Mouse (Mus musculus) cerebellum, adult 9-10 months (tissue): ENCODE data around the gene Mvb12b.

Experiments
- DNase-seq: peaks from one replicate; pipeline ENCODE4 v3.0.0; 2022

Gene Mvb12b

DNA sequence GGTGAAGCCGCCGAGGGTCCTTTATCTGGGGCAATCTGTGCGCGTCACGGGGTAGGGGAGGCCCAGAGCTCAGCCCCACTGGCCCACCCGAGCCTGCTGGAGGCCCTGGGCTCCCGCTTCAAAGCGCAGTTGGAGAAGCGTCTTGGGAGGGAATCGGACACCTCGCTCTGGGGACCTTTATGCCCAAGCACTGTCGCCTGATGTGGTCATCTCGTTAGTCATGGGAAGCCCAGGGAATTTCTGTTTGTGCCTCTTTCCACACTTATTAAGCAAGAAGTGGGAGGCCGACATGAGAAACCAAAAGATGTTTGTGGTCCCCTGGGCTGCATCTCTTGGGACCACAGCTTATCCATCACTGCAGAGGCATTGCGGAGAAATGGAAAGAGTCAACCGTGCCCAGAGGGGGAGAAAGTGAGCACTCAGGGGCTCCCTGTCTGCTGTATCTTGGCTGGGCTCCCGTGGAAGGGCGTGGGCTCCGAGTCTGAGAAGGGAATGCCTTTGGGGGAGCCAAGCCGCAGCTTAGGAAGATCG is 169.9 kb downstream of the Mvb12b start:
- no peak for DNase-seq

DNA sequence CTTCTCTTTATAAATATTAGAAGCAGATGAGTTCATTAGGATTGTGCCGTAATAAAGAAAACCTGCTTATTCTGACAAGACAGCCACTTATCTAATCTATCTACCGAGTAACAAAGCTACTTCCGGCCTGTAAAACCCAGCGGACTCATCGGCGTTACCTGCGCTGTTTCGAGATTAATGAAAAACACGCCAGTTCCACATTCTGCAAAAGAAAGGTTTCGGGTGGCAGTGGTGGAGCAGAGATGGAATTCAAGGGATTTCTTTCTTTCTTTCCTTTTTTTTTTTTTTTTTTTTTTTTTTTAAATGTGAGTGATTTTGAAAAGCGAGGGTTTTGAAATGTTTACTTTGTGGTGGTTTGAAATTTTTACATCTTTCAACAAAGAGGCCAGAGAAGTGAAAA is 170.4 kb downstream of the Mvb12b start:
- no peak for DNase-seq

DNA sequence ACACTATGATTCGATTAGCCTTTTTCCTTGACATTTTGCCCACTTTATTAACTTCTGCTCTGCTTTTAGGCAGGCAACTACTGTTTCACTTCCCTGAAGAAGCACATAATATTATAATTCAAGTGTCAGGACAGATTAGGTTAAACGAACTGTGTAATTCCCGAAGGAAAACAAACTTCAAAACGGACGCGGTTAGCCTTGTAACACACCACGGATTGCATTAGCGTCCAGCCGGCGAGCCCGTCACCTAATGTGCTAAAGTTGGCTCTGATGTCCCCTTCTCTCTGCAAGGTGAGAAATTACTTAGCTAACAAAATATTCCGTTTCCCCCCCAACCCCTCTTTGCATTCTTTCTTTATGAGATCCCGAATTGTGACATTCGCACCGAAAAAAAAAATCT is 170.9 kb downstream of the Mvb12b start:
- DNase-seq = no peak

DNA sequence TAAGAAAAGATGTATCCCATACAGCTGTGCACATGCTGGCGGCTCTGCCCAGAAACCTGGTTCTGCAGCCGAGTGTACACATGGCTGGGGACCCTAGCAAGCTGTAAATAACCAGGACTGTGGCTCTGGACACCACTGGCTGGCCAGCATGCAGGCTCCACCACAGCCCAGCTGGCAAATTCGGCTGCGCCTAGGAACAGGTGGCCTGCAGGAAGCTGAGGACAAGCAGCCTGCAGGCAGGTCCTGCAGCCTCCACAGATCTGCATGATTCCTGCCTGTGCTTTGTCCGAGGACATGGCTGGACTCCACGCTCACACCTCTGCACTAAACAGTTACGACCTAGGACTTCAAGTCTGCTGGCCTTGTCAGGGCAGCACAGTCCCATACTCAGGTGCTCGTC is 172.8 kb downstream of the Mvb12b start:
- DNase-seq = no peak

DNA sequence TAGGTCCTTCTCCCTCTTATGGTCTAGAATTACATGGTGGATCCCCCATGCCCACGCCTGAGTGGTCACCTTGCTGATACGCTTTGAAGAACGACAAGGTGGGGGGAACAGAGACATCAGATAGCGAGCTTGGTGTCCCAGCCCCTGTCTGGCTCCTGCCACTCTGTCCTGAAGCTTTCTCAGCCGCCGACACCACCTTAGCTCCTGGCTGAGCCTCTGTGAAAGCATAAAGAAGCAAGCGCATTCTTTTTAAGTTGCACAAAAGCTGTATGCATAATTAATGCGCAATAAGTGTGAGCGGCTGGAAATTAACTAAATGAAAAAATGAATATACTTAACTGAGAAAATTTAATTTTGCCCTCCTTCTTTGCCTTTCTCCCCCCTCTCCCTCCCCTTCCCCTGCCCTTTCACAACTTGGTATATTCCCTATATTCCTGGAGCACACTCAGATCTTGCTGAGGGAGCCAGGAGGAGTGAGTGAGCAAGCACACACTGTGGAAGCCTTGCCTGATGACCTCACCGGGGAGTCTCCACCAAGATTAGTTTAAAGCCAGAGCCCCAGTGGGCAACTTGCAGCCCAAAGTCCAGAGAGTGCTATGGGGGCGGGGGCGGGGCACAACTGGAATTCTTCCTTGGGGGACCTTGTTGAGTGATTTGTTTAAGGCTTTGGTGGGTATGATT is 174.0 kb downstream of the Mvb12b start:
- no peak for DNase-seq

DNA sequence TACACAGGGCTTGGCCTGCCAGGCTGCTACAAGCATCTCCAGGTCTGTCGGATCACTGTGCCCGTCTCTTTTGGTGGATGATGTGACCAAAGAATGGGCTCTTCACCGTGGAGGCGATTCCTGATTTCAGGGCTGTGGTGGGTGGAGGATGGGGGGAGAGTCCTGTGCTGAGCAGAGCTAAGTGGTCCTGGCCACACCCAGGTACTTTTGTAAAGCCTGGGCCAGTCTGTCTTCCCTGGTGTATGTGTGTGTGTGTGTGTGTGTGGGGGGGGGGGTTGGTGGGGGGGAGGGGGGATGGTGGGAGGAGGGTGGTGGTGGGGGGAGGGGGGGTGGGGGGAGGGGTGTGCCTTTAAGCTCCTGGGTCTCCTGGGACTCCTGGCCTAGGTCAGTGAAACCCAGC is 174.9 kb downstream of the Mvb12b start:
- DNase-seq = no peak

DNA sequence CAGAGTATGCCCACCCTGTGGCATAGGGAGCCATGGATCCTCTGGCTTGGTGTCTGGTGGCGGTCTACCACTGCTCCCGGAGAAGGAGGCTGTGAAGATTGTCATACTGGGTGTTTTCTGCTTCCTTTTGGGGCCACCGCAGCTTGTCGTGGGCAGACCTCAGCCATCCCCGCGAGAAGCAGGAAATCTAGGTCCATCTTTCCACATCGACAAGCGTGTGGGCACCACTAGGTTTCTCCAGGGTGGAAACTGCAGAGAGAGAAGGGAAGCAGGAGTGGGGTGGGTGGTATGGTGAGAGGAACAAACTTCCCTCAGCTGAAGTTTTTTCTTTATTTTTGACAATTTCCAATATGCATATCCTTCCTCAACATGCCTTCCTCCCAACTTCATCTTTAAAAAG is 178.9 kb downstream of the Mvb12b start:
- DNase-seq = no peak

DNA sequence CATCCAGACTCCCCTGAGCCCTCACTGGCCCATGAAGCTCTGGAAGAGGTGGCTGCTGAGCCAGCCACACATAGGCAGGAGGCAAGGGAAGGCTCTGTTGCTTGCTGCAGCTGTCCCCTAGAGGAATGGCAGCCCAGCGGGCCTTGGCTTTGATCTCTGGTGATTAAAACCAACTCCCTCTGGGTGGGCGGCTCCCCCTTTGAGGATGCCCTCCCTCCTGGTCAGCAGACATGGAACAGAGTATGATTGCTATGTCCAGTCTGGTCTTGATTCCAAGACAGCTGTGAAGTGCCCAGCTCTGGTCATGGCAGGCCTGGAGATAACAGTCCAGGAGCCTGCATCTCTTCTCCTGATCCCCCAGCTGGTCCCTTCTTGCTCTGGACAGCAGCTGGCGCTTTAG is 179.7 kb downstream of the Mvb12b start:
- no peak for DNase-seq

DNA sequence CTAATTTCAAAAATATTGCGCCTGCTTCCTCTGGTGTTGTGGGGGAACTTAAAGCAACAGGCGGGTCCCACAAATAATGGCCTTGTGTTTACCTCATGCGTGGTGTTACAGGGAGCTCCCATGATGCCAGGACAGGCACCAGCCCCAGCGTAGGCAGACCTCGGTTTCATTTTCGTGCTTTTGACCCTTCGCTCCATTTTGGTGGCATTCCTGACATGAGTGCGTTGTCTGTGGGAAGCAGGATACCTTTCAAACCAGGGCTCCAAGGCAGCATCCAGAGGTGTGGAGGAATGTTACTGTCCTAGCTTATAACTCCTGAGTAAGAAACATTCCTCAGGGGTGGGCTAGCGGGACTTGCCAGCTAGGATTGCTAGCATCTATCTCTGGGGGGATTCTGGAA is 181.3 kb downstream of the Mvb12b start:
- no peak for DNase-seq

DNA sequence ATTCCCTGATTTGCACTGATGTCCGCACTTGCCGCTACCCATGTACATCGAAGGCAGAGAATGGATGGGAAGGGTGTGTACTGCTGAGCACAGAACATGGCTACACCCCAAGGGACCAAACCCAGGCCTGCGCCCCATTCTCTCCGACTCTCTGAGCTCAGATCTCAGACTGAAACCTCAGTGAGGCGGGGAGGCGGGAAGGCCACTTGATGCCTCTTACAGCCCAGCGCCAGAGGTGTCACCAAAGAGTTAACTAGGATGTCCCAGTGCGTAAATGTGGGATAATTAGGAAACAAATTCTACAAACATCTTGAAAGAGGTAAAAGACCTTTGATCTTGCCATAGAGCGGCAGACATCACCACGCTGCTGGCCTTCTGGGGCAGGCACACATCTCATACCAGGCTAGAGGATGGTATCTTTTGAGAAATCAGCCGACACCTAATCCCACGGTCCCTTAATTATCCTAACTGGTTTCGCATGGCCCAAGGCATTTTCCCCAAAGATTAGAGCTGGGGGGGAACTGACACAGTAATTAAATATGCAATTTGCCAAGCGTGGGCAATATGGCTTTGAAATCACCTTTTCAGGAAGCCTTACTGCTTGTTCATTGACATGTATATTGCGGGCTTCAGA is 181.9 kb downstream of the Mvb12b start:
- DNase-seq = no peak

DNA sequence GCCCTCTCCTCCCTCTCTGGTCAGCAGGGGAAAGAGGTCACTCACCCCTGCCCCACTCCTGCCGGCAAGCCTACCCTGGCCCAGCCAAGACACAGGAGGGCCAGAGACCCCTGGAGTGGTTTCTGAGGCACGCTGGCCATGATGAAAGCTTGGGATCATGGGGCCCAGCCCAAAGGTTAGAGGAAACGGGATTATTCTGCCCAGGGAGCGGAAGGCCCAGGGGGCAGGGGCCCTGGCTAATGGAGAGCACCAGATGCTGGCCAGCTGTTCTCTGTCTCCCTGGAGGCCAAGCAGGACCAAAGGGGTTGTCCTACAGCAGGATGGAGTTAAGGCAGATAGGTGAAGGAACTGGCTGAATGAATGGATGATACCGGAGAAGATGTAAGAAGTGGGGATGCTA is 184.5 kb downstream of the Mvb12b start:
- DNase-seq = no peak

DNA sequence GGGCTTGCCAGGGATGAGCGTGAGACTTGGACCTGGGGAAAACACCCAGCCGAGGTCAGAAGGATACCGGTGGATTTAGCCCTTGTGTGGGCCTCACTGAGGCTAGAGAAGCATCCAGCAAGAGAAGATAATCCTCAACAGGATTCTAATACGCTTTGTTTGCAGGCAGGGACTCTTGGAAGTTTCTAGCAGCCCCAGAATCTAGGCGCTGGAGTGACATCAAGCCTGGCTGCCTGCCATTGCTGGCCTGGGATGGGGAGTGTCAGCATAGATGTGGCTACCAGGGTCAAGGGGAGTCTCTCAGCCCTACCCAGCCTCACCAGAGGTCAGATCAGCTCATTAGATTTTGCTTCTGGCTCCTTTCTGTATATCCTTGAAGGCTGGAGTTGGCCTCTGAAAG is 185.0 kb downstream of the Mvb12b start:
- no peak for DNase-seq

DNA sequence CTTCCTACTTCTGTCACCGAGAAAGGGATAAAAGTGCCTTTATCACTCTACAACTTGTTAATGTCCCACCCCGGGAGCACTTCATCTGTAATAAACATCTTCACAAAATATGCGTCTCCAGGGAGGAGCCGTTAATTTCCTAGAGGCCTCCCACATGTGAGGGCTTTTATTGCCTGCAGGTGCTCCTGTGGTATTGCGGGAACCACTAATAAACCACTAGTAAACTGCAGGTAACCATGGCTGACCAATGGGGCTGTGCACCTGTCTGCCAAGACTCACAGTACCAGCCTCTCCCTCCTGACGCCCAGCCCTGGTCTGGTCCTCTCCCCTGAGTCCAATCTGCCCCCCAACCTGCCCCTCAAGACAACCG is 186.3 kb downstream of the Mvb12b start:
- no peak for DNase-seq

DNA sequence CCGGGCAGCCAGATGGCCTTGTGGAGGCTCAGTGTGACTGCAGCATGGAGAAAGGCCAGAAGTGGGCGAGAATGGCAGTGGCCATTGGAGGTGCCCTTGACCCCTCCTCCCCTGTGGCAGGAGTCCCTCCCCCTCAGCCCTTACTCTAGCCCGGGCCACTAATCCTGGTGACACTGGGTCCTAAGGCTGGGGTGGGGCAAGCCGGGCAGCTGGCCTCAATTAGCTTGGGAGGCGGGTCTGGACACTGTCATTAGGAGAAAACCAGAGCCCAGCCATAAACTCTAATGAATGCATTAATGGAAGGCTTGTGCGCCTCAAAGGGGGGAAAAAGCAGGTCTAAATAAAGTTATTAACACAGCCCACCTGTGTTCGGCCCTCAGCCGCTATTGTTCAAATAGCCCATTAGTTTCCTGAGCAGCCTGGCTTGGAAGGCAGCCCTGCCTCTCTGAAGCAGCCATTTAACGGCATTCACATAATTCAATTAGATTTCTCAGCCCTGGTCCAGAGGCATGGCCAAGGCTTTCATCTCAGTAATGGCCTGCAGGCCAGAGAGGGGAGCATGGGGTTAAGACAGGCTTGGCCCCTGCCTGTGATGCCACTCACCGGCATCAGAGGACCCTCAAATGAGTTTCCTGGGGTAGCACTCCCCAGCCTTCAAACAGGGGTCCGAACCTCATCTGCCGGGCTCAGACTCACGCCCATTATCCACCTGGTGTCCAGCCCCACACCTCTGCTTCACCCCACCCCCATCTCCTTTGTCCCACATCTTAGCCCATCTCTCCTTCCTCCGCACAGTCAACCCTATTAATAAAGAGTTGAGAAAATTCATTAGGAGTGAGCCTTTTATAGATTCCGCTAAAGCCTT is 186.9 kb downstream of the Mvb12b start:
- no peak for DNase-seq

DNA sequence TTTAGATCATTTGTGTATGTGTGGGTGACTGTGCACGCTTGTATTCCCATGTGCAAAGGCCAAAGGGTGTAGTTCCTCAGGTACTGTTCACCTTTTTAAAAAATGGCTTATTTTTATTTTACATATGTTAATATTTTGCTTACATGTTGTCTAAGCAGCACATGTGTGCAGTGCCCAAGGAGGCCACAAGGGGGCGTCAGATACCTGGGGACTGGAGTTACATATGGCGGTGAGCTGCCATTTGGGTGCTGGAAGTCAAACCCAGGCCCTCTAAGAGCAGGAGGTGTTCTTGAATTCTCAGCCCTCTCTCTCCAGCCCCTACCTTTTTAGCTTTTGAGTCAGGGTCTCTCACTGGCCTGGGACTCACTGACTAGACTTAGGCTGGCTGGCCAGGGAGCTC is 188.8 kb downstream of the Mvb12b start:
- no peak for DNase-seq

DNA sequence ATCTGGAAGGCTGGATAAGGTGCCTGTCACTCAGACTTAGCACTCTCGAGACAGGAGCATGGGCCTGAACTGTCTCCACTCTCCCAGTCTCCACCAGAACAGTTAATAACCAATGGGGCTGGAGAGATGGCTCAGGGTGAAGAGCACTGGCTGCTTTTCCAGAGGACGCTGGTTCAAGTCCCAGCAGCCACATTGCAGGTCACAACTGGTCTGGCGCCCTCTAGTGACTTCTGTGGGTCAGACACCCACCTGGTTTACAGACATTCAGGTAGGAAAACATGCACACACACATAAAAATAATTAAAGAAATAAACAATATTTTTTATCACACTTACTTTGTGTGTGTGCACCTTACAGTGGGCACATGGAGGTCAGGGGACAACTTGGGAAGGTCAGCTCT is 191.3 kb downstream of the Mvb12b start:
- DNase-seq = no peak

DNA sequence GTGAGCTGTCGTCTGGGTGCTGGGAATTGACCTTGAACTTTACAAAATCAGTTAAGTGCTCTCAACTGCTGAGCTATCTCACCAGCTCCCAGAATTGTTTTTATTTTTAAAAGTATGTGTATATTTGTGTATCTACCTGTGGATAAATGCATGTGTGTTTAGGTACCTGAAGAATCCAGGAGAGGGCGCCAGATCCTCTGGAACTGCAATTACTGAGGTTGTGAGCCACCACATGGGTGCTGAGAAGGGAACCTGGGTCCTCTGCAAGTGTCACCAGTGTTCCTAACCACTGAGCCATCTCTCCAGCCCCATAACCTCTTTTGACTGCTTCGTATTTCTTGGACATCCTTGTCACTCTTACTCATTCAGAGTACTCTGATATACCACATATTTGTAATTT is 193.8 kb downstream of the Mvb12b start:
- DNase-seq = no peak

DNA sequence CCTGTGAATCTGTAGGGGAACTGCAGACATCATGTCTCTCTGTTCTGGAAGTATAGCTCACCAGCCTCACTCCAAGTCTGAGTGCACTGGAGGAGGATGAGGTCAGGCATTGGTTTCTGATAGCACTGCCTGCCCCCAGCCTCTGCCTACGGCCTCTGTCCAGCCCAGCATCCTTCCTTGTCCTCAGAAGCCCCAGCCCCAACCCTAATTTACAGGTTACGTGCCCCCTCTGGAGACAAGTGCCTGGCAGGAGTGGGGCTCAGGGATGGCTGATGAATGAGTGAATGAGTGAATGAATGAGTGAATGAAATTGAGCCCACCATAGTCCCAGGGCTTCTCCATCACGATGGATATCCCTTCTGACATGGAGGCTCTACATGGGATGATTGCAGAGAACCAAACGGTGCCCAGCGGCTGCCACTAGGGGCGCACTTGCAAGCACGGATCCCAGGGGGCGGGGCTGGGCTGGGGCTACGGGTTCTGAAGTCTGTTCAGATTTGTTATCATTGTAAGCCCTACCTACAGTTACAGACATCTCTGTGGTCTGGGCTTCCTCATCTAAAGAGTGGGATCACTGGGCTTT is 197.8 kb downstream of the Mvb12b start:
- DNase-seq = no peak

DNA sequence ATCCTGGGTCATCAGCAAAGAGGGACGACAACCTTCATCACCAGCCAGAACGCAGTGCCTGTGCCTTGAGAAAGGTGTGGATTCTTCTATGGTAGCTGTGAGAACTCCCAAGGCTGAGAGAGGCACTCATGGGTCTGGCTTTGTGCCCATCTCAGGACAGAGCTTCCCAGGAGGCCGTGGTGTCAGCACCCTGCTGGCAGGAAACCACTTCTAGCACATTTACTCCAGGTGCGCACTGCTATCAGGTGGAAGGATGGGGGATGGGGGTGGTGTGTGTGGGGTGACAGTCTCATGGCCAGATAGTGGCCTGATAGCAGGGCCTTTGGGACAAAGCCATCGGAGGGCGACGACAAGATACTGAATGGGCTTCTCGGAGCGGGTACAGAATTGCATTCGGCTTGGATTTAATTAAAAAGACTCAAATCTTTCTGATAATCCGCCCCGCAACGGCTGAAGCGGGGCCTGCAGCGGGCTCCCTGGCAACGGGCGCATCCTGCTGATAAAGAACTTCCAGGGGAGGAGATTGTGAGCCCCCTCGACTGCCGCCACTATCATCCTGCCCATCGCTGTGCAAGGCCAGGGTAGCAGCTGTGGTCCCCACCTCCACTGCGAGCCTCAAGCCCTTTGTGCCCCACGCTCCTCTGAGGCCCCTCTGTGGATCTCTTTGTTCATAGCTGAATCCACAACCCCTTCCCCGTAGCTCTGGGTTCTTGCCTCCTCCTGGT is 198.4 kb downstream of the Mvb12b start:
- no peak for DNase-seq

DNA sequence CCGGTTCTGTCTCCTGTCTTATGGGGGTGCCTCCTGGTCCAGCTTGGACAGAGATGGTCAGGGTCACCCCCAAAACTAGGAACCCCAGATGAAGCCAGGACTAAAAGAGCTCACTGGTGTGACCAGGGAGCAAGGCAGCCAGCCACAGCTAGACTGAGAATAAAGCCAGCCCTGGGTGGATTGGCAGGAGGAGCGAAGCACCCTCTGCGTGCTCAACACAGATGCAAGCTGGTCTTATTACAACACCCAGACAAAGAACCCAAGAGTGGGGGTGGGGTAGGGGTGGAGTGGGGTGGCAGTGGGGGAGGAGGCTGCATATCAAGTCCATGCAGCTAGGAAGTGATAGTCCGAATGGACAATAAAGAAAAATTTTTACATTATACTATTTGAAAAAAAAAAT is 204.2 kb downstream of the Mvb12b start:
- DNase-seq = no peak

DNA sequence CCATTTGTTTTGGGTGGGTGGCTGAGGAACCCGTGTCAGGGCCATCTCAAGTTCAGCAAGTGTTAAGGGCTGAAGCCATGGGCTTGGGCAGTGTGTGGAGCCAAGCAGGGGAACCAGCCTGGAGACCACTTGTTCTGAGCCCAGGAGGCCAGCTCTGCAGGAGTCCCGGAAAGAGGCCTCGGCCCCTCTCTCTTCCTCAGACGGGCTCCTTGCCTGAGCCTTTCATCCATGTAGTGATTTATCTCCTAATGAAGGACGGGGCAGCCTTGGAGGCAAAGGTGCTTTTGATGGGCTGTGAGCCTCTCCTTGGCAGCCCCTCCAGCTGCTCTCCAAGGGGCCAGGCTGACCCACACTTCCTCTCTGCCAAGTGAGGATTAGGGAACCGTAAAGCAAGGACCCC is 204.7 kb downstream of the Mvb12b start:
- no peak for DNase-seq

DNA sequence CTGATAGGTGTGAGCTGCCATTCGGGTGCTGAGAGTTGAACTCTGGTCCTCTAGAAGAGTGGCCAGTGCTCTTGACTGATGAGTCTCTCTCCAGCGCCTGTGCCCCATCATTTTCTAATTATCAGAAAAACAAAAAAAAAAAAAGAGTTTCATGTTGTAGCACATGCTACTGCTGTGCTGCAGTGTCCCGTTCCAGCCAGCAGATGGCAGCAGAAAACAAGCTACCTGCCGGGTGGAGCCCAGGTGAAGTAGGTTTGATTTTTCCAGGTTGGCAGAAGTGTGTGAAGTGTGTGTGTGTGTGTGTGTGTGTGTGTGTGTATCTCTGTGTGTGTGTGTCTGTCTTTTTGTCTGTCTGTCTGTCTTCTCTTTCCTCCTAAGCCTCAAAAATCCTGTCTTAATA is 205.5 kb downstream of the Mvb12b start:
- DNase-seq = peak; percentile 66
